Mouse (Mus musculus) midbrain, postnatal 0 days (tissue): ENCODE data around the gene Prss57. TPM values are rescaled to one million over a fixed set of nuclear protein-coding genes. Genes with fewer than 3 reads are reported as not detected.
A peak's percentile ranks its signal among the peaks of the same experiment; 100 is the strongest.
"Not testable (repeated sequence)": the region's sequence is repeated elsewhere in the genome, so short reads cannot be mapped to it uniquely, and the experiment has no call there.

Experiments used
- ATAC-seq: fragments of 200-750 bp; cut with Nextera tagmentation; 2 replicates; pipeline ENCODE4 v1.8.0; 2017; ENCODE audit warnings: moderate number of reproducible peaks, mild to moderate bottlenecking, moderate TSS enrichment, moderate library complexity; ENCODE audit not compliant: low FRiP score
- DNase-seq: peaks from one replicate; pipeline ENCODE4 v3.0.0-alpha.2; 2015; ENCODE audit warnings: low spot score
- H3K27ac ChIP-seq: fragments of 300-500 bp; sonication (generic); 2 replicates; pipeline ENCODE4 v1.5.1; 2014; ENCODE audit warnings: low read depth, mild to moderate bottlenecking, low read length, mixed read lengths
- H3K27me3 ChIP-seq: fragments of 300-500 bp; sonication (generic); 2 replicates; pipeline ENCODE4 v1.6.1; 2014; ENCODE audit warnings: low read length, control low read depth, mixed read lengths; ENCODE audit not compliant: insufficient read depth
- H3K36me3 ChIP-seq: fragments of 300-500 bp; sonication (generic); 2 replicates; pipeline ENCODE4 v1.6.1; 2014; ENCODE audit warnings: low read length, control low read depth, mixed read lengths; ENCODE audit not compliant: insufficient read depth
- H3K4me1 ChIP-seq: fragments of 300-500 bp; sonication (generic); 2 replicates; pipeline ENCODE4 v1.6.1; 2014; ENCODE audit warnings: mild to moderate bottlenecking, control low read depth, antibody characterized with exemption, low read length, mixed read lengths; ENCODE audit not compliant: insufficient read depth
- H3K4me2 ChIP-seq: fragments of 300-500 bp; sonication (generic); 2 replicates; pipeline ENCODE4 v1.6.1; 2014; ENCODE audit warnings: low read depth, mild to moderate bottlenecking, low read length, mixed read lengths; ENCODE audit not compliant: poor library complexity, severe bottlenecking
- H3K4me3 ChIP-seq: fragments of 300-500 bp; sonication (generic); 2 replicates; pipeline ENCODE4 v1.5.1; 2014; ENCODE audit warnings: low read depth, mild to moderate bottlenecking, low read length, moderate library complexity
- H3K9ac ChIP-seq: fragments of 300-500 bp; sonication (generic); replicated peaks from 2 replicates; pipeline ENCODE4 v1.6.1; 2014; ENCODE audit warnings: mild to moderate bottlenecking, low read length, moderate library complexity, mixed read lengths; ENCODE audit not compliant: poor library complexity, severe bottlenecking
- H3K9me3 ChIP-seq: fragments of 300-500 bp; sonication (generic); 2 replicates; pipeline ENCODE4 v1.6.1; 2016; ENCODE audit warnings: low read length, control low read depth
- CTCF ChIP-seq: IDR thresholded peaks from 2 replicates; pipeline ENCODE4 v1.5.1; 2016; ENCODE audit warnings: antibody characterized with exemption, mild to moderate bottlenecking
- WGBS: fragments of 180-500 bp; shearing (Covaris S2); extraction: QIAGEN DNeasy Blood & Tissue Kit; methylation state at CpG from one replicate; pipeline ENCODE4 v1.1.7; 2014; 5-methylcytosine and 5-hydroxymethylcytosine counted together
- polyA plus RNA-seq: library from polyadenylated mRNA; unstranded; fragments of >200 nt; fragmentation: Nextera tagmentation; extraction: Ambion mirVana; gene quantifications from 2 replicates; pipeline ENCODE4 v1.2.1, GENCODE M21; 2015
- total RNA-seq: library from RNA; depleted of rRNA; stranded (reverse); fragments of >200 nt; gene quantifications from 2 replicates; pipeline ENCODE4 v1.2.3, GENCODE M21; 2014

The Prss57 gene
- total and polyA plus RNA-seq, 2 experiments from 2014 or later = 0.09 TPM; not detected in 1

DNA sequence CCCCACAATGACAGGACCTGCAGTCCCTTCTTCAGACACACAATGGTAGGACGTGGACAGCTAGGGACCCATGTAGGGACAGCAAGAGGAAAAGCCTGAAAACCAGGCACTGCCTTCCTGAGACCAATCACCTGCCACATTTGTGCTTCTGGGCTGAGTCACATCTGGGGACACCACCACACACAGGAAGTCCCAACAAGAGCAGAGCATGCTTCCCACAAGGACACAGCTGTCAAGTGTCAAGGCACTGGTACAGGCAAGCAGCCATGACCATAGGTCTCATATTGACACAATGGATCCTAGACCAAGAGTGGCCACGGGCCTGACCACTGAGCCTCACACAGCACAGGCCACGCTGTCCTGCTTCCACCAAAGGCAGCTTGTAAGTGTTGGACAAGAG, 27.9 kb downstream of the Prss57 start:
- Histone ChIP-seq H3K4me1 (peaks cover 8% of the 10 kb centered on the region; the same call in 1 of the 2 replicates), H3K9ac (no peak overlapping the region), H3K4me3 (no peak overlapping the region), H3K27me3 (no peaks in the 10 kb centered on the region), H3K27ac (no peak overlapping the region), H3K9me3 (no peaks in the 10 kb centered on the region), H3K4me2 (no peak overlapping the region), H3K36me3 (peaks cover 37% of the 10 kb centered on the region)
- 84% methylated on average over 3 of the region's 3 CpGs for WGBS
- no peak for ATAC-seq
- no peak for TF ChIP-seq CTCF
- DNase-seq = no peak

DNA sequence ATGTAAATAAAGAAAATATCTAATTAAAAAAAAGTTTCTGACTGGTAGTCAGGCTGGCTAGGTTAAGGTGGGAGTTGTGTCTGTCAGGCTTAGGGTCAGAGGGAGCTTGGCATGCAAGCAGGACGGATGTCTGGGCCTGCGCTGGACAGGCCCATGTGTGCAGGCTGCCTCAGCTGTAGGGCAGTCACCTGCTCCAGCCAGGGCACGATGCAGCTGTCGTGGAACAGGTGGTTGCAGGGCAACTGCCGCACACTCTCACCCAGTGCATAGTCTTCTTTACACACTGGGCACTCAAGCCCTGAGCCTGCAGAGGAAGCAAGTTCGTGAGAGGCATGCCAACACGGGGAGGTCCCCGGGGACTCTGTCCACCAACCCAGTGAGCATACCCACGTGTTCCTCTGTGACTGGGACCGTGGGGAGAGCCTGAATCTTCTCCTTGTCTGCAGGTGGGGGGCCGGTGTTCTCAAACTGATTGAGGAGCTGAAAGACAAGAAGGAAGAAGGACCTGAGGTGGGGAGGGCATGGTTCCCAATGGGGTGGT, 30.1 kb downstream of the Prss57 start:
- Histone ChIP-seq H3K36me3 (peaks cover 50% of the 10 kb centered on the region), H3K9ac (no peak overlapping the region), H3K9me3 (no peaks in the 10 kb centered on the region), H3K27me3 (no peaks in the 10 kb centered on the region), H3K4me2 (no peak overlapping the region), H3K4me1 (peaks cover 6% of the 10 kb centered on the region; the same call in 1 of the 2 replicates), H3K4me3 (no peak overlapping the region), H3K27ac (no peak overlapping the region)
- DNase-seq (no peak), ATAC-seq (no peak)
- WGBS = 91% methylated on average over 11 of the region's 11 CpGs
- TF ChIP-seq CTCF = no peak

DNA sequence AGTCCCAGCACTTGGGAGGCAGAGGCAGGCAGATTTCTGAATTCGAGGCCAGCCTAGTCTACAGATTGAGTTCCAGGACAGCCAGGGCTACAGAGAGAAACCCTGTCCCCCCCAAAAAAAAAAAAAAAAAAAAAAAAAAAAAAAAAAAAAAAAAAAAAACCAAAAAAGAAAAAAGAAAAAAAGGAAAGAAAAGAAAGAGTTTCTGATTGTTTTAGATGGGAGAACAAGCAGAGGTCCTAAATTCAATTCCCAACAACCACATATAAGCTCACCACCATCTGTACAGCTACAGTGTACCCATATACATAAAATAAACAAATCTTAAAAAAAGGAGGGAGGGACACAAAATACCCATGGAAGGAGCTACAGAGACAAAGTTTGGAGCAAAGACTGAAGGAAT, 31.1 kb downstream of the Prss57 start:
- not testable (repeated sequence) for H3K9me3 ChIP-seq, H3K27ac ChIP-seq, H3K4me1 ChIP-seq, H3K4me3 ChIP-seq, H3K9ac ChIP-seq, H3K27me3 ChIP-seq, DNase-seq, H3K4me2 ChIP-seq, ATAC-seq
- H3K36me3 ChIP-seq = peaks cover 50% of the 10 kb centered on the region
- 95% methylated on average over 1 of the region's 1 CpGs for WGBS

DNA sequence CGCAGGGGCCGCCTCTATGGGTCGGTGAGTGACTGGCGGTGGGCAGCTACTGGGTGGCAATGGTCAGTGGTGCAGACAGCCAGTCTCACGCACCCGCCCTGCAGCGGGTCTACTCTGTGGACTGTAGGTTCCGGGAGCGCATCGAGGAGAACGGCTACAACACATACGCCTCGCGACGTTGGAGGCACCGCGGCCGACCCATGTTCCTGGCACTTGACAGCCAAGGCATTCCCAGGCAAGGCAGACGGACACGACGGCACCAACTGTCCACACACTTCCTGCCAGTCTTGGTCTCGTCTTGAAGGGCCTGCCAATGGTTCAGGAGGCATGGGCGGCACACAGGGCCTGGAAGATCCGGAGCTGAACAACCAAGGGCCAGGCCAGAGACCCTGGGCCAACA, 34.1 kb downstream of the Prss57 start:
- Histone ChIP-seq H3K27ac (no peak overlapping the region), H3K36me3 (peaks cover 40% of the 10 kb centered on the region), H3K4me3 (no peak overlapping the region), H3K9ac (no peak overlapping the region), H3K27me3 (no peaks in the 10 kb centered on the region), H3K4me1 (0 out of 2 replicates have a peak, but pooled peaks cover 3% of the 10 kb centered on the region), H3K4me2 (no peak overlapping the region), H3K9me3 (no peaks in the 10 kb centered on the region)
- no peak for ATAC-seq
- 90% methylated on average over 24 of the region's 24 CpGs for WGBS
- no peak for DNase-seq
- no peak for TF ChIP-seq CTCF

DNA sequence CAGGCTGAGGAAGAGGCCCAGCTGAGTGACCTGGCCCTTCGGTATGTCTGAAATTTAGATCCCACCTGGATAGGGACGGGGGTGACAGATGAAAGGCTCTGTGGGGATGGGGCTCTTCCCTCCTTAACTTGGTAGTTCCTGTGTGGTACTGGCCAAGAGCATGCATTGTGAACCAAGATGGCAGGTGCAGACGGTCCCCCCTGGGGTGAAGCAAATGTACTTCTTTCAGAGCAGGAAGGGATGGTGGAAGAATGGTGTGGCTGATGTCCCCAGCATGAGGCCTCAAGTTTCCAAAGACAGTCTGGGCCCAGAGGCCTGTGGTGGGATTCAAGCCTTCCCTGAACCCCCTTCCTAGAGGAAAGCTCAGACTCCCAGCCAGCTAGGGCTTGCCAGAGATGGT, 34.9 kb downstream of the Prss57 start:
- H3K27ac ChIP-seq = no peak overlapping the region
- no peak for TF ChIP-seq CTCF
- H3K9ac ChIP-seq = no peak overlapping the region
- ATAC-seq = no peak; the same call in 1 of the 2 replicates
- H3K4me1 ChIP-seq = 0 out of 2 replicates have a peak, but pooled peaks cover 3% of the 10 kb centered on the region
- no peaks in the 10 kb centered on the region for H3K9me3 ChIP-seq
- no peak for DNase-seq
- H3K4me2 ChIP-seq = peak overlapping the region; percentile 75; the same call in 1 of the 2 replicates
- no peak overlapping the region for H3K4me3 ChIP-seq
- H3K27me3 ChIP-seq = no peaks in the 10 kb centered on the region
- peaks cover 32% of the 10 kb centered on the region for H3K36me3 ChIP-seq
- WGBS = 85% methylated on average over 3 of the region's 3 CpGs

DNA sequence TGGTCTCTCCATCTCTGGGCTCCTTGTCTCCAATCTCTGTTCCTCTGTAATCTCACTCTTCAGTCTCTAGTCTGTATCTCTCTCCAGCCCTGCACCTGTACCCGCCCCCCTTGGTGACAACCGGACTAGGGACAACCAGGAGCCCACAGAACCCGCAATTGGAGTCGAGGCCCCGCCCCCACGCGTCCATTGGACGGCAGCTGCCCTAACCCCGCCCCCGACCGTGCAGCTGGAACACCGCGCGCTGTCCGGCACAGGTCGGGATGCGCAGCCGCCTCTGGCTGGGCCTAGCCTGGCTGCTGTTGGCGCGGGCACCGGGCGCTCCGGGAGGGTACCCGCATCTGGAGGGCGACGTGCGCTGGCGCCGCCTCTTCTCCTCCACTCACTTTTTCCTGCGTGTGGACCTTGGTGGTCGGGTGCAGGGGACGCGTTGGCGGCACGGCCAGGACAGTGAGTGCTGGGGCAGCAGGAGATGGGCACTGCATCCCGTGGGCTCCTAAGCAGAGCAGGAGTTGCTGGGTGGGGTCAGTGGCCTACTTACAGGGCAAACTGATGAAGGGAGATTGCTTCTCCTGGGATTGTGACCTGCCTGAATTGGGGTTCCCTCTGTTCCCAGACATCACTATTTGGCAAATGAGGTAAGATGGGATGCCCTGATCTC, 35.8 kb downstream of the Prss57 start, which contains the start of gene Fgf22:
TSS of gene Fgf22 (plus strand) at position 221 of the 661 bp plus-strand sequence.
- 0 out of 2 replicates have a peak, but pooled peaks cover 3% of the 10 kb centered on the region for H3K4me1 ChIP-seq

More for the DNA sequence above, 35.8 kb downstream of the Prss57 start, which contains the start of gene Fgf22:
- no peaks in the 10 kb centered on the region for H3K27me3 ChIP-seq
- under 1% methylated on average over 36 of the region's 36 CpGs for WGBS
- DNase-seq (peak; percentile 64), ATAC-seq (peak; percentile 84)
- peak within 1 kb of the TSS; percentile 42 for H3K4me3 ChIP-seq
- H3K4me2 ChIP-seq = peak within 1 kb of the TSS; percentile 75
- H3K9ac ChIP-seq = peak within 1 kb of the TSS; percentile 51
- no peak for TF ChIP-seq CTCF
- H3K27ac ChIP-seq = no peak within 1 kb of the TSS
- H3K9me3 ChIP-seq = no peaks in the 10 kb centered on the region
- H3K36me3 ChIP-seq = peaks cover 28% of the 10 kb centered on the region
